ENCODE assay signal across 12 mouse cellular contexts in the genomic region with DNA sequence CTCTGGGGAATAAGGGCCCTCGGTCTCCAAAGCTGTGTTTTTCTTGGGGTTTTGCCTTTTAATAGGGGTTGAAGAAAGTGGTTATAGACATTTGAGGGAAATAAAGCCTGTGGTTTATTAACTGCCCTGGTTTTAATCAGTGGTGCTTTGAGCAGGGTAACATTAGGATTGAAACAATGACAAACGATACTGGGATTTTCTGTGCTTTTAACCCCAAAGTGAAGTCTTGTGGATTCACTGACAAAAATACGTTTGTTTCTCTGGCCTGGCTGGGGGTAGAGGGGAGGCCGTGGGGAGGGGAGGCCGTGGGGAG.
A peak's percentile ranks its signal among the peaks of the same experiment; 100 is the strongest.
DNase-seq lines count a peak whose midpoint lies in the region; ATAC-seq and TF ChIP-seq lines count a peak whose summit lies in the region.
"Had no signal": no experiment of that assay in that cellular context is flagged by ENCODE, and none has a peak within 500 bp of the region (broad histone marks: within the 10 kb centered on the region; RNA-seq: fewer than 3 reads in every experiment).

No protein-coding gene starts in this region.

- TF ChIP-seq CTCF in forebrain, postnatal 0 days (IDR thresholded peaks at IDR 0.05; ENCODE audit: low read depth), result no peak

- 33% methylated on average over 5 of the region's 5 CpGs for WGBS in forebrain, embryonic 10.5 days
- 9% methylated on average over 5 of the region's 5 CpGs for WGBS in forebrain, embryonic 14.5 days
- WGBS in hindbrain, embryonic 13.5 days, result 30% methylated on average over 5 of the region's 5 CpGs
- 33% methylated on average over 3 of the region's 5 CpGs for WGBS in hindbrain, embryonic 11.5 days
- 3% methylated on average over 5 of the region's 5 CpGs for WGBS in embryonic facial prominence, embryonic 13.5 days
- 9% methylated on average over 5 of the region's 5 CpGs for WGBS in limb, embryonic 13.5 days
- WGBS in forebrain, postnatal 0 days, result 12% methylated on average over 5 of the region's 5 CpGs

- no peak for DNase-seq in forebrain, embryonic 10.5 days (ENCODE audit: extremely low spot score, low spot score)
- no peak for DNase-seq in forebrain, embryonic 14.5 days (ENCODE audit: low spot score)
- DNase-seq in hindbrain, embryonic 11.5 days (ENCODE audit: low spot score), result no peak
- DNase-seq in right cerebral cortex, postnatal 14 days, result no peak
- no peak for DNase-seq in forebrain, postnatal 0 days
- DNase-seq: cerebellum, postnatal 10 days; right cerebral cortex, postnatal 25 days; thymus, postnatal 14 days had no signal

- H3K4me2 ChIP-seq in forebrain, embryonic 14.5 days (ENCODE audit: low read length), result no peak overlapping the region
- no peak overlapping the region for H3K4me2 ChIP-seq in hindbrain, embryonic 13.5 days
- no peak overlapping the region for H3K4me2 ChIP-seq in hindbrain, embryonic 11.5 days (replicated peaks; ENCODE audit: low read depth, low read length)
- H3K4me2 ChIP-seq in embryonic facial prominence, embryonic 13.5 days, result peak overlapping the region; percentile 39; the same call in 1 of the 2 replicates
- peak overlapping the region; percentile 42; the same call in 1 of the 2 replicates for H3K4me2 ChIP-seq in limb, embryonic 13.5 days (replicated peaks)
- H3K4me2 ChIP-seq in forebrain, postnatal 0 days (ENCODE audit: low read depth), result no peak overlapping the region

- H3K4me3 ChIP-seq in forebrain, embryonic 10.5 days, result no peak overlapping the region
- H3K4me3 ChIP-seq in forebrain, embryonic 14.5 days (ENCODE audit: low read depth, low read length), result no peak overlapping the region
- H3K4me3 ChIP-seq in hindbrain, embryonic 13.5 days, result no peak overlapping the region
- no peak overlapping the region for H3K4me3 ChIP-seq in hindbrain, embryonic 11.5 days (ENCODE audit: low read depth, low read length)
- no peak overlapping the region for H3K4me3 ChIP-seq in embryonic facial prominence, embryonic 13.5 days
- H3K4me3 ChIP-seq in limb, embryonic 13.5 days, result no peak overlapping the region
- no peak overlapping the region for H3K4me3 ChIP-seq in forebrain, postnatal 0 days (ENCODE audit: low read depth, low read length)
- H3K4me3 ChIP-seq: megakaryocyte, embryonic 14.5 days had no signal

- H3K27me3 ChIP-seq in forebrain, embryonic 10.5 days (ENCODE audit: poor library complexity, severe bottlenecking), result no peaks in the 10 kb centered on the region
- H3K27me3 ChIP-seq in forebrain, embryonic 14.5 days (replicated peaks; ENCODE audit: control insufficient read depth, insufficient read depth, low read length), result no peaks in the 10 kb centered on the region
- H3K27me3 ChIP-seq in hindbrain, embryonic 13.5 days, result no peaks in the 10 kb centered on the region
- no peaks in the 10 kb centered on the region for H3K27me3 ChIP-seq in hindbrain, embryonic 11.5 days (ENCODE audit: control insufficient read depth, insufficient read depth, low read length)
- no peaks in the 10 kb centered on the region for H3K27me3 ChIP-seq in embryonic facial prominence, embryonic 13.5 days
- no peaks in the 10 kb centered on the region for H3K27me3 ChIP-seq in limb, embryonic 13.5 days
- no peaks in the 10 kb centered on the region for H3K27me3 ChIP-seq in forebrain, postnatal 0 days (ENCODE audit: insufficient read depth, low read length)
- H3K27me3 ChIP-seq: megakaryocyte, embryonic 14.5 days had no signal

- peaks cover 34% of the 10 kb centered on the region for H3K4me1 ChIP-seq in forebrain, embryonic 10.5 days
- H3K4me1 ChIP-seq in forebrain, embryonic 14.5 days (ENCODE audit: control insufficient read depth, insufficient read depth, low read length), result no peaks in the 10 kb centered on the region; the same call in 1 of the 2 replicates
- peaks cover 11% of the 10 kb centered on the region for H3K4me1 ChIP-seq in hindbrain, embryonic 13.5 days (replicated peaks)
- H3K4me1 ChIP-seq in hindbrain, embryonic 11.5 days (replicated peaks; ENCODE audit: control insufficient read depth, insufficient read depth, low read length), result 0 out of 2 replicates have a peak, but pooled peaks cover 2% of the 10 kb centered on the region
- H3K4me1 ChIP-seq in embryonic facial prominence, embryonic 13.5 days, result peaks cover 45% of the 10 kb centered on the region
- peaks cover 56% of the 10 kb centered on the region for H3K4me1 ChIP-seq in limb, embryonic 13.5 days
- H3K4me1 ChIP-seq in forebrain, postnatal 0 days (ENCODE audit: insufficient read depth), result no peaks in the 10 kb centered on the region
- H3K4me1 ChIP-seq: megakaryocyte, embryonic 14.5 days had no signal

- no peaks in the 10 kb centered on the region for H3K9me3 ChIP-seq in forebrain, embryonic 10.5 days
- no peaks in the 10 kb centered on the region for H3K9me3 ChIP-seq in forebrain, embryonic 14.5 days (replicated peaks; ENCODE audit: control insufficient read depth, low read length)
- no peaks in the 10 kb centered on the region for H3K9me3 ChIP-seq in hindbrain, embryonic 13.5 days
- H3K9me3 ChIP-seq in hindbrain, embryonic 11.5 days (ENCODE audit: control insufficient read depth, low read length), result no peaks in the 10 kb centered on the region
- H3K9me3 ChIP-seq in embryonic facial prominence, embryonic 13.5 days, result no peaks in the 10 kb centered on the region
- no peaks in the 10 kb centered on the region for H3K9me3 ChIP-seq in limb, embryonic 13.5 days
- no peaks in the 10 kb centered on the region for H3K9me3 ChIP-seq in forebrain, postnatal 0 days (ENCODE audit: low read length)
- H3K9me3 ChIP-seq: megakaryocyte, embryonic 14.5 days had no signal

- ATAC-seq in forebrain, embryonic 14.5 days, result no peak
- ATAC-seq in hindbrain, embryonic 13.5 days (ENCODE audit: low FRiP score), result no peak
- no peak for ATAC-seq in hindbrain, embryonic 11.5 days (ENCODE audit: low FRiP score)
- peak; percentile 10; the same call in 1 of the 2 replicates for ATAC-seq in embryonic facial prominence, embryonic 13.5 days (ENCODE audit: insufficient number of reproducible peaks, insufficient read depth, low FRiP score, low TSS enrichment, low read depth)
- no peak for ATAC-seq in limb, embryonic 13.5 days (ENCODE audit: low FRiP score, low read depth)
- ATAC-seq in forebrain, postnatal 0 days, result no peak

- H3K36me3 ChIP-seq in forebrain, embryonic 10.5 days (replicated peaks), result no peaks in the 10 kb centered on the region
- H3K36me3 ChIP-seq in forebrain, embryonic 14.5 days (ENCODE audit: control insufficient read depth, insufficient read depth, low read length), result no peaks in the 10 kb centered on the region
- H3K36me3 ChIP-seq in hindbrain, embryonic 13.5 days, result no peaks in the 10 kb centered on the region
- H3K36me3 ChIP-seq in hindbrain, embryonic 11.5 days (ENCODE audit: control insufficient read depth, insufficient read depth, low read length), result no peaks in the 10 kb centered on the region
- H3K36me3 ChIP-seq in embryonic facial prominence, embryonic 13.5 days, result no peaks in the 10 kb centered on the region
- no peaks in the 10 kb centered on the region for H3K36me3 ChIP-seq in limb, embryonic 13.5 days
- no peaks in the 10 kb centered on the region for H3K36me3 ChIP-seq in forebrain, postnatal 0 days (ENCODE audit: insufficient read depth)

- H3K27ac ChIP-seq in forebrain, embryonic 10.5 days, result peak overlapping the region; percentile 80
- H3K27ac ChIP-seq in forebrain, embryonic 14.5 days (ENCODE audit: low read depth, low read length), result no peak overlapping the region
- H3K27ac ChIP-seq in hindbrain, embryonic 13.5 days, result peak overlapping the region; percentile 13; the same call in 1 of the 2 replicates
- H3K27ac ChIP-seq in hindbrain, embryonic 11.5 days (ENCODE audit: low read depth, low read length), result no peak overlapping the region
- H3K27ac ChIP-seq in embryonic facial prominence, embryonic 13.5 days, result peak overlapping the region; percentile 93
- peak overlapping the region; percentile 97 for H3K27ac ChIP-seq in limb, embryonic 13.5 days
- no peak overlapping the region for H3K27ac ChIP-seq in forebrain, postnatal 0 days (ENCODE audit: low read depth, low read length)

- no peak overlapping the region for H3K9ac ChIP-seq in forebrain, embryonic 14.5 days (ENCODE audit: low read length)
- no peak overlapping the region for H3K9ac ChIP-seq in hindbrain, embryonic 13.5 days
- no peak overlapping the region for H3K9ac ChIP-seq in hindbrain, embryonic 11.5 days (ENCODE audit: low read depth, low read length)
- no peak overlapping the region for H3K9ac ChIP-seq in embryonic facial prominence, embryonic 13.5 days
- no peak overlapping the region; the same call in 1 of the 2 replicates for H3K9ac ChIP-seq in limb, embryonic 13.5 days
- no peak overlapping the region for H3K9ac ChIP-seq in forebrain, postnatal 0 days

Comparison
In these comparisons a context has a peak if more than half of its experiments do, and no peak if none do; other contexts are left out.
1. H3K27ac ChIP-seq: peak in forebrain, embryonic 10.5 days (single experiment), hindbrain, embryonic 13.5 days (single experiment), embryonic facial prominence, embryonic 13.5 days (single experiment) and limb, embryonic 13.5 days (single experiment); none in forebrain, embryonic 14.5 days (single experiment), hindbrain, embryonic 11.5 days (single experiment) and forebrain, postnatal 0 days (single experiment).
2. H3K4me2 ChIP-seq: peak in embryonic facial prominence, embryonic 13.5 days (single experiment) and limb, embryonic 13.5 days (single experiment); none in forebrain, embryonic 14.5 days (single experiment), hindbrain, embryonic 13.5 days (single experiment), hindbrain, embryonic 11.5 days (single experiment) and forebrain, postnatal 0 days (single experiment).